In the genomic region with DNA sequence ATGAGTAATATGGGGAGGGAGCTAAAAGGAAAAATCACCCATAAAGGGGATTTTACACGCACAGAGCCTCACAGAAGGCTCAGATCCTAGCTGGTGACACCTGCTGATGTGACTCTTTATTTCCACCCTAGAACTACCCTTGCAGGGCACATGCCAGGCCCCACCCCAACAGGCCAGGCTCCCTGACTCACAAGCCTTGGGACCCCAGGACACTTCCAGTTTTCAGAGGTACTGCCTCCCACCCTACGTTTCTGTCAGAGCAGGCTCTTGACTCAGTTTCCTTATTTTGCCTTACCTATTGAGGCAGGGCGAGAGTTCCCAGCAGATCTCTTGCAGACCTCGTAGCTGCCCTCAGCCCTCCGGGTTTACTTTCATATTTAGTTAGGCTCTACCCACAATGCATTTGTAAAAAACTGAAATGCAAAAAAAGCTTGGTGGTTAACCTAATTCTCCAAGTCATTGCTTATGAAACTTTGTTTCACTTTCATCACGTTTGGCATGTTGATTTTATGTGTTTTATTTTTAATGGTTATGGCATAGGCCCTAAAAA, we compare ENCODE assay signal across 12 mouse cellular contexts. TPM values are rescaled to one million over a fixed set of nuclear protein-coding genes. Genes with fewer than 3 reads are reported as not detected.
DNase-seq lines count a peak whose midpoint lies in the region; ATAC-seq and TF ChIP-seq lines count a peak whose summit lies in the region.
"Had no signal": no experiment of that assay in that cellular context is flagged by ENCODE, and none has a peak within 500 bp of the region (broad histone marks: within the 10 kb centered on the region; RNA-seq: fewer than 3 reads in every experiment).

No protein-coding gene starts in this region.

- no peaks in the 10 kb centered on the region for H3K9me3 ChIP-seq in lung, postnatal 0 days (ENCODE audit: low read length)
- H3K9me3 ChIP-seq in forebrain, embryonic 13.5 days (replicated peaks) = no peaks in the 10 kb centered on the region
- H3K9me3 ChIP-seq: midbrain, embryonic 10.5 days had no signal

- DNase-seq in lung, postnatal 0 days (ENCODE audit: low spot score) = no peak
- DNase-seq in lung, postnatal 10 days = no peak
- no peak for DNase-seq in cerebellum, adult 9-10 months
- no peak for DNase-seq in kidney, postnatal 25 days
- DNase-seq in cerebellum, postnatal 36 days = no peak

- ATAC-seq in lung, postnatal 0 days = no peak
- peak; percentile 95 for ATAC-seq in granulocyte monocyte progenitor cell, adult 5-6 weeks (replicated peaks; ENCODE audit: poor library complexity, severe bottlenecking)
- ATAC-seq in forebrain, embryonic 13.5 days = no peak
- ATAC-seq: hindbrain, postnatal 0 days; Patski had no signal

- 0 out of 2 replicates have a peak overlapping the region, but pooled peaks have one; percentile 8 for H3K4me2 ChIP-seq in lung, postnatal 0 days (replicated peaks; ENCODE audit: low read depth, low read length)
- H3K4me2 ChIP-seq in forebrain, embryonic 13.5 days = no peak overlapping the region

- H3K27me3 ChIP-seq in lung, postnatal 0 days (replicated peaks; ENCODE audit: insufficient read depth, low read length) = no peaks in the 10 kb centered on the region
- H3K27me3 ChIP-seq in small intestine, adult 2 months (ENCODE audit: control insufficient read depth, insufficient read depth, low read length) = no peaks in the 10 kb centered on the region
- no peaks in the 10 kb centered on the region for H3K27me3 ChIP-seq in forebrain, embryonic 13.5 days
- H3K27me3 ChIP-seq: Patski had no signal

- TF ChIP-seq CTCF in lung, postnatal 0 days (IDR thresholded peaks at IDR 0.05) = no peak
- no peak for TF ChIP-seq CTCF in small intestine, adult 2 months (IDR thresholded peaks at IDR 0.05; ENCODE audit: extremely low read depth, insufficient read length, insufficient replicate concordance, low read depth, low read length)

- H3K4me1 ChIP-seq in lung, postnatal 0 days (ENCODE audit: insufficient read depth, low read depth, low read length) = no peaks in the 10 kb centered on the region
- H3K4me1 ChIP-seq in small intestine, adult 2 months (ENCODE audit: control insufficient read depth, insufficient read depth, insufficient read length, low read length) = 0 out of 2 replicates have a peak, but pooled peaks cover 1% of the 10 kb centered on the region
- H3K4me1 ChIP-seq in forebrain, embryonic 13.5 days = no peaks in the 10 kb centered on the region
- H3K4me1 ChIP-seq: midbrain, embryonic 10.5 days had no signal

- no peak for TF ChIP-seq POLR2A in small intestine, adult 2 months (IDR thresholded peaks at IDR 0.05; ENCODE audit: low read depth, low read length)

- H3K36me3 ChIP-seq in lung, postnatal 0 days (ENCODE audit: insufficient read depth, low read length) = no peaks in the 10 kb centered on the region
- H3K36me3 ChIP-seq in small intestine, adult 2 months (ENCODE audit: control insufficient read depth, insufficient read depth, low read length) = no peaks in the 10 kb centered on the region
- no peaks in the 10 kb centered on the region for H3K36me3 ChIP-seq in forebrain, embryonic 13.5 days (ENCODE audit: poor library complexity, severe bottlenecking)
- H3K36me3 ChIP-seq: midbrain, embryonic 10.5 days had no signal

- no peak overlapping the region for H3K4me3 ChIP-seq in lung, postnatal 0 days (ENCODE audit: low read depth, low read length)
- peak overlapping the region; percentile 53 for H3K4me3 ChIP-seq in small intestine, adult 2 months (ENCODE audit: low read depth, low read length)
- H3K4me3 ChIP-seq in forebrain, embryonic 13.5 days = no peak overlapping the region
- H3K4me3 ChIP-seq: midbrain, embryonic 10.5 days had no signal

- TF ChIP-seq EP300 in lung, postnatal 0 days (IDR thresholded peaks at IDR 0.05) = no peak

- 67% methylated on average over 6 of the region's 6 CpGs for WGBS in lung, postnatal 0 days
- 44% methylated on average over 6 of the region's 6 CpGs for WGBS in small intestine, adult 2 months
- WGBS in forebrain, embryonic 13.5 days = 71% methylated on average over 6 of the region's 6 CpGs

- H3K9ac ChIP-seq in lung, postnatal 0 days (replicated peaks; ENCODE audit: low read depth) = no peak overlapping the region
- no peak overlapping the region for H3K9ac ChIP-seq in forebrain, embryonic 13.5 days

- H3K27ac ChIP-seq in lung, postnatal 0 days (ENCODE audit: low read length) = no peak overlapping the region
- H3K27ac ChIP-seq in small intestine, adult 2 months (ENCODE audit: insufficient read depth, low read depth, low read length) = peak overlapping the region; percentile 60; the same call in 1 of the 2 replicates
- no peak overlapping the region for H3K27ac ChIP-seq in forebrain, embryonic 13.5 days
- H3K27ac ChIP-seq: hindbrain, postnatal 0 days; midbrain, embryonic 10.5 days; stomach, postnatal 0 days had no signal

RNA-seq across cellular contexts. Expression of gene Ezh2, which starts 41.5 kb away (rescaled TPM):
- polyA plus RNA-seq in lung, postnatal 0 days (2015; fragmentation: Nextera tagmentation; extraction: Ambion mirVana) = 22.5 and 25.3 TPM in 2 replicates
- total RNA-seq in granulocyte monocyte progenitor cell, adult 5-6 weeks (2014; fragmentation: Nextera tagmentation) = 179 and 238 TPM in 2 replicates
- total RNA-seq in granulocyte monocyte progenitor cell, adult 5-6 weeks (2017) = 121 and 148 TPM in 2 replicates
- 1.4 and 3.8 TPM in 2 replicates for polyA plus RNA-seq in small intestine, adult 2 months (2012; rRNA removed)
- polyA plus RNA-seq in forebrain, embryonic 13.5 days (2015; fragmentation: Nextera tagmentation; extraction: Ambion mirVana) = 221 and 241 TPM in 2 replicates
